Mouse (Mus musculus) adrenal gland, adult (tissue): Measurements from ENCODE around the gene Olfr1055.
"Not testable (repeated sequence)": the region's sequence is repeated elsewhere in the genome, so short reads cannot be mapped to it uniquely, and the experiment has no call there.

Experiments
- DNase-seq, 2 experiments: peaks; one replicate each; pipeline ENCODE4 v3.0.0; 2022 to 2023; ENCODE audit warnings: low spot score in 1 of 2; ENCODE audit not compliant: inconsistent age in 2 of 2

Olfr1055 gene

GRCm38 (mm10) chr2:86350184-86350583 is at the start of gene Olfr1055:
Gene Olfr1055, minus strand, starts transcription at chr2:86350284.
- DNase-seq = no peak

- DNase-seq = no peak
These were observed 45.0 kb upstream of the Olfr1055 start for GRCm38 (mm10) chr2:86395114-86395513.

- DNase-seq = not testable (repeated sequence)
These were observed 38.4 kb upstream of the Olfr1055 start, which contains the start of gene Olfr1058 for GRCm38 (mm10) chr2:86388461-86388860. Gene Olfr1058, minus strand, starts transcription at chr2:86388561.

GRCm38 (mm10) chr2:86378293-86378692 is 28.2 kb upstream of the Olfr1055 start, which contains the start of gene Olfr1057:
Gene Olfr1057, minus strand, starts transcription at chr2:86378393.
- no peak for DNase-seq

- DNase-seq = not testable (repeated sequence)
These were observed 16.3 kb upstream of the Olfr1055 start for GRCm38 (mm10) chr2:86366342-86366741.

- DNase-seq = no peak
These were observed 12.3 kb upstream of the Olfr1055 start, which contains the start of gene Olfr1056 for GRCm38 (mm10) chr2:86362369-86362768. Gene Olfr1056, minus strand, starts transcription at chr2:86362469.

GRCm38 (mm10) chr2:86351751-86352150 is 1.7 kb upstream of the Olfr1055 start:
- DNase-seq = not testable (repeated sequence)

GRCm38 (mm10) chr2:86335333-86335732 is 14.8 kb downstream of the Olfr1055 start, which contains the start of gene Olfr1054:
Gene Olfr1054, minus strand, starts transcription at chr2:86335433.
- DNase-seq = no peak

- DNase-seq = no peak
These were observed 34.9 kb downstream of the Olfr1055 start, which contains the start of gene Olfr1053 for GRCm38 (mm10) chr2:86315184-86315583. Gene Olfr1053, minus strand, starts transcription at chr2:86315284.
